Mouse (Mus musculus) CH12.LX (cell line): ENCODE data around the gene BC067074.

Experiments used
- E2F4 ChIP-seq: IDR thresholded peaks from 2 replicates; pipeline ENCODE4 v1.6.1; 2011; ENCODE audit warnings: low read depth, low read length, improper control_type of control experiment; ENCODE audit not compliant: insufficient replicate concordance
- GABPA ChIP-seq: IDR thresholded peaks from 2 replicates; pipeline ENCODE4 v1.6.1; 2012; ENCODE audit warnings: low read depth, low read length, improper control_type of control experiment, inconsistent platforms; ENCODE audit not compliant: insufficient replicate concordance
- MYC ChIP-seq: IDR thresholded peaks from 2 replicates; pipeline ENCODE4 v1.6.1; 2011; ENCODE audit warnings: low read depth, mild to moderate bottlenecking, improper control_type of control experiment, low read length

DNA sequence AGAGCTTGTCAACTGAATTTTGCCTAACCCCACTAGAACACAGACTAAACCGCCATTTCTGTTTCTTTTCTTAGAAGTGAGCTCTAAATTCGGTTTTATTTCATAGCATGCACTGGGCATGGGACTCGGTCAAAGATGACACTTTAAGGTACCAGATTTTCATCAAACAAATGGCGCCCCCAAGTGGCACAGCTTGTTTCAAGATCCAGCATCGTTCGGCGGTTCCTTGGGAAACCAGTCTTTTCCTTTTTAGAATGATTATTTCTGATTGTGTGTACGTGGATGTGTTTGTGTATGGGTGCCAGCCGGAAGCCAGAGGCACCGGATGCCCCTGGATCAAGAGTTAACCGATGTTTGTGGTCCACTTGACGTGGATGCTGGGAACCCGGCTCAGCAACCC, 27.7 kb upstream of the BC067074 start:
- TF ChIP-seq E2F4 (no peak), GABPA (no peak), MYC (no peak)
